Mouse (Mus musculus) cerebellum, adult (tissue): ENCODE results near the gene Fan1.

ENCODE experiments used
- ATAC-seq: cut with Nextera tagmentation; 2 replicates; pipeline ENCODE4 v1.9.2; 2017; ENCODE audit warnings: mild to moderate bottlenecking, moderate library complexity, mixed read lengths; ENCODE audit not compliant: insufficient number of reproducible peaks, low FRiP score, low TSS enrichment

Fan1 gene

DNA sequence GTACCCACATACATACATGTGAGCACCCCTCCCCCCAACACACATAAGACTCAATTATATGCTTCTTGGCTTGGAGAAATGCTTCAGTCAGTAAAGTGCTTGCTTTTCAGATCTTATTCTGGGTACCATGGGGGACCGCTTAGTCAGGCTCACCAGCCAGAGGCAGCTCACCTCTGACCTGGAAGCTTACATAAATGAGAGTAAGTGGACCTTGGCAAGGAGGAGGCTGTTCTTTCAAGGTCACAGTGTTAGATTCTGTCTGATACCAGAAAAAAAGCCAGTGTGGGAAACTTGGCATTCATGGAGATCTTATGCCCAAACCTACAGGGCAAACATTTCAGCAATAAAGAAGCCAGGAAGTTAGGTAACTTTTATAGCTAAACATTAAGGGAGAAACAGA is 26.1 kb downstream of the Fan1 start:
- ATAC-seq, result no peak

- 0 out of 2 replicates have a peak, but pooled peaks have one; percentile 6 for ATAC-seq
Observed at GRCm38 (mm10) chr7:64332686-64333085, 41.2 kb downstream of the Fan1 start.

- no peak for ATAC-seq
Observed at GRCm38 (mm10) chr7:64331309-64331708, 42.6 kb downstream of the Fan1 start.

DNA sequence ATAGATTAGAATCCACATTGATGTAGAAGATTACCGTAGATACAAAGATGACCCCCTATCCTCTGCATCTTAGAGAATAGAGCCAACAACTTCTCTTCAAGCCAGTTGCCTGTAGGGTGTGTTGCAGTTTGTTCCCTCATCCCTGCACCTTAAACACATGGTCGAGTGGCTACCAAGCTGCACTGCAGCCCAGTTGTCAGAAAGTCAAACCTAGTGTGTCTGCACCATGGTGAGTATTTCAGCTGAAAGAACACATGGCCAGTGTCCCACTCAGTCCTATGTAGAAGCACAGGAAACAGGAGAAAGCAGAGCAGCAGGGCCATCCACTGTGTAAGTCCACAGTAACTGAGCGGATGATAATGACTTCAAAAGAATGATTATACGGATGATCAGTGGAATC is 46.4 kb downstream of the Fan1 start:
- no peak for ATAC-seq

DNA sequence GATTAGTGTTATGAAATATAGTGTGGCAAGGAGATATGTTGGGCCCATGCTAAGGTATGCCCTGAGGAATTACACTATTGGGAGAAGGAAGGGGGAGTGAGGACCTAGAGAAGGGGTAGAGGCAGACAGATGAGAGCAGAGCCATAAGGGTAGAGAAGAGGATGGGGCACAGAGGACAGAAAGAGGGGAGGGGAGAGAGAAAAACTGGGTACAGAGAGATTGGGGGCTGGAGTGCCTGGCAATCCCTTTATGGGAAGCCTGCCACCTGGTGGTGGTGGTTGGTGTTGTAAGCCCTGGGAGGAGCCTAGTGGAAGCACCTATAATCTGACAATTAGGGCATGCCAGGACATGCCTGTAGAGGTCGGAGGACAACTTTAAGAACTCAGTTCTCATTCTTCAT is 47.0 kb downstream of the Fan1 start:
- ATAC-seq, result no peak; the same call in 1 of the 2 replicates

DNA sequence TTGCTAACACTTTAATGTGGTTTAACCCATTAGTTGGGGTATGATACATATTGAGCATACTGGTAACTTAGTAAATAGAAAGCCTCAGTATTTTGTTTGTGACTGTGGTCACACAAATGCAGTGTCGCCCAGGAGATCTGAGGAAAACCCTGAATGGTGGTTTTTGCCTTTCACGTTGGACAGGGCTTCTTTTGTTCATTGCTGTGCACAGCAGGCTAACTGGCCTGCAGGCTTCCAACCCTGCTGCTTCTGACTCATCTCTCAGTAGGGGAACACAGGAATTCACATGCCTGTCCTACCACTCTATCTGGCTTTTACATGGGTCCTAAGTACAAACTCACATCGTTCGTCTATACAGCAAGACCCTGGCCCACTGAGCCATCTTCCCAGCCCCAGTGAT is 52.2 kb downstream of the Fan1 start:
- ATAC-seq, result no peak

GRCm38 (mm10) chr7:64321125-64321524 is 52.8 kb downstream of the Fan1 start:
- ATAC-seq, result no peak

- ATAC-seq, result no peak
Observed at GRCm38 (mm10) chr7:64312811-64313210, 61.1 kb downstream of the Fan1 start.

DNA sequence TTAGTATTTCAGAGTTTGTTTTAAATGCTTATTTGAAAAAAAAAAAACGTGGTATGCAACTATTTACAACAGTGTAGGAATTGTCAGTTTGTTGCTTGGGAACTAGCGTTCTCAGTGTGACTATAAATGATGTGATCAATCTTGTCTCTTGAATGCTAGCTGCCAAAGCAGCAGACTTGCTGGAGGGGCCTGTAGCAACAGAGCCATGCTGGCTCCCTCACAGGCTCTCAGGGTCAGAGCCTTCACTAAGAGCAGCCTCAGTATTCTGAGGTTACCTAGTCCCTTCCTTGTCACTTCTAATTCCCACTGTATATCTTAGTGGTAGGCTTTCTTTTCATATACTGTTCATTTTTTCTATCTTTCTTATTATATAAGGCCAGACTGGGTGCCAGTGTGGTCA is 63.1 kb downstream of the Fan1 start:
- ATAC-seq, result no peak

DNA sequence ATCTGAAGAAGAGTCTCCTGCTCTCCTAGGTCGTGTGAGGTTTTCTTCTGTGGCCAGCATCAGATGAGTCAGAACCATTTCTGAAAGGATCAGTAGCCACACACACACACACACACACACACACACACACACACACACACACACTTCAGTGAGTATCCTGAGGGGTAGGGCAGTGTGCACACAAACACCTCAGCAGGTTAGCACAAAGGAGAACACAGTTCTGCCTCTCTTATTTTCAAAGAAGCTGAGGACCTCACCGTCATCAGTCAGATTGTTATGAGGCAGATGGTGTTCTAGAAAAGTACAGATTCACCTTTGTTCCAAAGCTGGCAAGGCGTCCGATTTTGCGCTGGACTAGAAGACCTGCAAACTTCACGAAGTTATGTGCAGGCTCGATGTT is 63.7 kb downstream of the Fan1 start:
- no peak for ATAC-seq
